Mouse (Mus musculus) intestine, postnatal 0 days (tissue): ENCODE results near the gene Prss23. TPM values are rescaled to one million over a fixed set of nuclear protein-coding genes. Genes with fewer than 3 reads are reported as not detected.

Source experiments
- ATAC-seq: fragments of 200-750 bp; cut with Nextera tagmentation; 2 replicates; pipeline ENCODE4 v1.8.0; 2017; ENCODE audit warnings: mild to moderate bottlenecking, moderate TSS enrichment, moderate library complexity
- H3K27ac ChIP-seq: fragments of 300-500 bp; sonication (generic); 2 replicates; pipeline ENCODE4 v1.5.1; 2014; ENCODE audit warnings: mild to moderate bottlenecking, low read depth, low read length, moderate library complexity
- H3K27me3 ChIP-seq: fragments of 300-500 bp; sonication (generic); replicated peaks from 2 replicates; pipeline ENCODE4 v1.6.1; 2014; ENCODE audit warnings: low read length, mixed read lengths; ENCODE audit not compliant: control insufficient read depth, insufficient read depth
- H3K36me3 ChIP-seq: fragments of 300-500 bp; sonication (generic); 2 replicates; pipeline ENCODE4 v1.6.1; 2014; ENCODE audit warnings: mild to moderate bottlenecking, moderate library complexity; ENCODE audit not compliant: control insufficient read depth, insufficient read depth
- H3K4me1 ChIP-seq: fragments of 300-500 bp; sonication (generic); replicated peaks from 2 replicates; pipeline ENCODE4 v1.6.1; 2014; ENCODE audit warnings: antibody characterized with exemption, low read length, mixed read lengths; ENCODE audit not compliant: control insufficient read depth, insufficient read depth
- H3K4me2 ChIP-seq: fragments of 300-500 bp; sonication (generic); replicated peaks from 2 replicates; pipeline ENCODE4 v1.6.1; 2014; ENCODE audit warnings: low read depth, mild to moderate bottlenecking, moderate library complexity
- H3K4me3 ChIP-seq: fragments of 300-500 bp; sonication (generic); 2 replicates; pipeline ENCODE4 v1.5.1; 2014; ENCODE audit warnings: low read depth, low read length
- H3K9ac ChIP-seq: fragments of 300-500 bp; sonication (generic); 2 replicates; pipeline ENCODE4 v1.6.1; 2014; ENCODE audit warnings: mild to moderate bottlenecking, low read depth, low read length
- H3K9me3 ChIP-seq: fragments of 300-500 bp; sonication (generic); 2 replicates; pipeline ENCODE4 v1.6.1; 2016; ENCODE audit warnings: mixed run types; ENCODE audit not compliant: control insufficient read depth
- CTCF ChIP-seq: sonication (generic); IDR thresholded peaks from 2 replicates; pipeline ENCODE4 v1.5.1; 2016; ENCODE audit warnings: low read depth, mild to moderate bottlenecking, control low read depth, antibody characterized with exemption, moderate library complexity
- whole genome bisulfite sequencing: fragments of 180-500 bp; shearing (Covaris S2); extraction: QIAGEN DNeasy Blood & Tissue Kit; methylation state at CpG from one replicate; pipeline ENCODE4 v1.1.7; 2014; 5-methylcytosine and 5-hydroxymethylcytosine counted together
- polyA plus RNA-seq: library from polyadenylated mRNA; unstranded; fragments of >200 nt; fragmentation: Nextera tagmentation; extraction: Ambion mirVana; gene quantifications from 2 replicates; pipeline ENCODE4 v1.2.1, GENCODE M21; 2015

The Prss23 gene
- 72.4 and 87.9 TPM in 2 replicates for polyA plus RNA-seq

- H3K4me3 ChIP-seq, result no peak within 1 kb of the TSS
- no peak for ATAC-seq
- H3K9ac ChIP-seq, result no peak within 1 kb of the TSS
- WGBS, result 73% methylated on average over 16 of the region's 16 CpGs
- no peaks in the 10 kb centered on the region for H3K27me3 ChIP-seq
- no peak within 1 kb of the TSS; the same call in 1 of the 2 replicates for H3K27ac ChIP-seq
- no peaks in the 10 kb centered on the region for H3K9me3 ChIP-seq
- TF ChIP-seq CTCF, result no peak
- H3K4me2 ChIP-seq, result no peak within 1 kb of the TSS
- no peaks in the 10 kb centered on the region for H3K36me3 ChIP-seq
- no peaks in the 10 kb centered on the region for H3K4me1 ChIP-seq
Observed at GRCm38 (mm10) chr7:89526731-89527429, at the start of gene Prss23. TSS of gene Prss23 (minus strand) at chr7:89527187.

GRCm38 (mm10) chr7:89576127-89576526, 49.1 kb upstream of the Prss23 start:
- TF ChIP-seq CTCF, result no peak
- 95% methylated on average over 3 of the region's 3 CpGs for WGBS
- no peak overlapping the region for H3K4me3 ChIP-seq

GRCm38 (mm10) chr7:89564569-89564968, 37.6 kb upstream of the Prss23 start:
- ATAC-seq, result no peak
- 94% methylated on average over 2 of the region's 2 CpGs for WGBS
- no peak overlapping the region for H3K4me2 ChIP-seq
- no peaks in the 10 kb centered on the region for H3K36me3 ChIP-seq
- no peak overlapping the region for H3K9ac ChIP-seq
- TF ChIP-seq CTCF, result no peak
- H3K4me1 ChIP-seq, result no peaks in the 10 kb centered on the region
- H3K27me3 ChIP-seq, result no peaks in the 10 kb centered on the region
- no peak overlapping the region for H3K4me3 ChIP-seq
- no peak overlapping the region for H3K27ac ChIP-seq
- H3K9me3 ChIP-seq, result no peaks in the 10 kb centered on the region

More at GRCm38 (mm10) chr7:89576127-89576526, 49.1 kb upstream of the Prss23 start:
- Histone ChIP-seq H3K36me3 (no peaks in the 10 kb centered on the region), H3K9ac (no peak overlapping the region), H3K27ac (no peak overlapping the region), H3K4me2 (no peak overlapping the region), H3K9me3 (no peaks in the 10 kb centered on the region), H3K4me1 (no peaks in the 10 kb centered on the region), H3K27me3 (no peaks in the 10 kb centered on the region)
- no peak for ATAC-seq

- TF ChIP-seq CTCF, result no peak
- Histone ChIP-seq H3K36me3 (no peaks in the 10 kb centered on the region), H3K9ac (no peak overlapping the region), H3K4me2 (no peak overlapping the region), H3K4me3 (no peak overlapping the region), H3K9me3 (no peaks in the 10 kb centered on the region), H3K4me1 (no peaks in the 10 kb centered on the region), H3K27me3 (no peaks in the 10 kb centered on the region), H3K27ac (no peak overlapping the region)
- no peak for ATAC-seq
- 79% methylated on average over 2 of the region's 2 CpGs for WGBS
Observed at GRCm38 (mm10) chr7:89563501-89563900, 36.5 kb upstream of the Prss23 start.

GRCm38 (mm10) chr7:89562140-89562539, 35.2 kb upstream of the Prss23 start:
- no peak overlapping the region for H3K27ac ChIP-seq
- 91% methylated on average over 2 of the region's 2 CpGs for WGBS
- H3K4me3 ChIP-seq, result no peak overlapping the region
- no peaks in the 10 kb centered on the region for H3K9me3 ChIP-seq
- TF ChIP-seq CTCF, result no peak
- ATAC-seq, result no peak
- no peaks in the 10 kb centered on the region for H3K27me3 ChIP-seq
- H3K9ac ChIP-seq, result no peak overlapping the region
- no peaks in the 10 kb centered on the region for H3K4me1 ChIP-seq
- no peak overlapping the region for H3K4me2 ChIP-seq
- no peaks in the 10 kb centered on the region for H3K36me3 ChIP-seq

- no peak for TF ChIP-seq CTCF
- WGBS, result 62% methylated on average over 3 of the region's 3 CpGs
- Histone ChIP-seq H3K4me1 (no peaks in the 10 kb centered on the region), H3K9ac (no peak overlapping the region), H3K4me3 (no peak overlapping the region), H3K27me3 (no peaks in the 10 kb centered on the region), H3K27ac (no peak overlapping the region), H3K4me2 (no peak overlapping the region), H3K9me3 (no peaks in the 10 kb centered on the region), H3K36me3 (no peaks in the 10 kb centered on the region)
- no peak for ATAC-seq
Observed at GRCm38 (mm10) chr7:89560939-89561338, 34.0 kb upstream of the Prss23 start.
